Mouse (Mus musculus): ENCODE results near the gene Hba-a2.
"Not testable (repeated sequence)": the region's sequence is repeated elsewhere in the genome, so short reads cannot be mapped to it uniquely, and the experiment has no call there.

Hba-a2 gene

GRCm38 (mm10) chr11:32283091-32283777 lies 13.1 kb upstream of the Hba-a2 start, which contains the start of gene Hba-a1:
Gene Hba-a1 (plus strand): TSS chr11:32283511.
- DNase-seq (ENCODE audit: low spot score) = not testable (repeated sequence)

GRCm38 (mm10) chr11:32284582-32284981 lies 11.7 kb upstream of the Hba-a2 start:
- DNase-seq (ENCODE audit: low spot score) = not testable (repeated sequence)

- no peak for DNase-seq (ENCODE audit: low spot score)
Measured at GRCm38 (mm10) chr11:32285031-32285775, 11.1 kb upstream of the Hba-a2 start.

GRCm38 (mm10) chr11:32285887-32286286 lies 10.4 kb upstream of the Hba-a2 start:
- not testable (repeated sequence) for DNase-seq (ENCODE audit: low spot score)

- peak; percentile 61 for DNase-seq (ENCODE audit: low spot score)
Measured at GRCm38 (mm10) chr11:32286695-32287492, 9.4 kb upstream of the Hba-a2 start, which contains the start of gene Hbq1b. Gene Hbq1b (plus strand): TSS chr11:32286965.

GRCm38 (mm10) chr11:32287493-32287825 lies 8.8 kb upstream of the Hba-a2 start:
- DNase-seq (ENCODE audit: low spot score) = no peak

- not testable (repeated sequence) for DNase-seq (ENCODE audit: low spot score)
Measured at GRCm38 (mm10) chr11:32292819-32293218, 3.5 kb upstream of the Hba-a2 start.

GRCm38 (mm10) chr11:32293479-32293878 lies 2.8 kb upstream of the Hba-a2 start:
- not testable (repeated sequence) for DNase-seq (ENCODE audit: low spot score)

- DNase-seq (ENCODE audit: low spot score) = not testable (repeated sequence)
Measured at GRCm38 (mm10) chr11:32297417-32297816, 1.1 kb downstream of the Hba-a2 start.

GRCm38 (mm10) chr11:32297866-32298531 lies 1.7 kb downstream of the Hba-a2 start:
- no peak for DNase-seq (ENCODE audit: low spot score)

GRCm38 (mm10) chr11:32298532-32298918 lies 2.2 kb downstream of the Hba-a2 start:
- DNase-seq (ENCODE audit: low spot score) = no peak

GRCm38 (mm10) chr11:32299865-32300264 lies 3.6 kb downstream of the Hba-a2 start, which contains the start of gene Hbq1a:
Gene Hbq1a (plus strand): TSS chr11:32300069.
- peak; percentile 26 for DNase-seq (ENCODE audit: low spot score)

- no peak for DNase-seq (ENCODE audit: low spot score)
Measured at GRCm38 (mm10) chr11:32300279-32301267, 4.3 kb downstream of the Hba-a2 start.

- DNase-seq (ENCODE audit: low spot score) = no peak
Measured at GRCm38 (mm10) chr11:32301506-32301905, 5.2 kb downstream of the Hba-a2 start.

GRCm38 (mm10) chr11:32302824-32303419 lies 6.6 kb downstream of the Hba-a2 start:
- peak; percentile 23 for DNase-seq (ENCODE audit: low spot score)

- no peak for DNase-seq (ENCODE audit: low spot score)
Measured at GRCm38 (mm10) chr11:32303455-32303854, 7.2 kb downstream of the Hba-a2 start.

- DNase-seq (ENCODE audit: low spot score) = no peak
Measured at GRCm38 (mm10) chr11:32307006-32307405, 10.7 kb downstream of the Hba-a2 start.

- DNase-seq (ENCODE audit: low spot score) = no peak
Measured at GRCm38 (mm10) chr11:32309446-32309845, 13.2 kb downstream of the Hba-a2 start.

- DNase-seq (ENCODE audit: low spot score) = no peak
Measured at GRCm38 (mm10) chr11:32309928-32310327, 13.6 kb downstream of the Hba-a2 start.

GRCm38 (mm10) chr11:32316009-32316408 lies 19.7 kb downstream of the Hba-a2 start:
- DNase-seq (ENCODE audit: low spot score) = no peak

Measured in left cerebral cortex, adult 11 months (tissue).